Mouse (Mus musculus): Measurements from ENCODE around the gene Mccc2. TPM values are rescaled to one million over a fixed set of nuclear protein-coding genes. Genes with fewer than 3 reads are reported as not detected.

Gene Mccc2
- polyA plus RNA-seq, 1 experiment from 2014 or later: 9.5 TPM

DNA sequence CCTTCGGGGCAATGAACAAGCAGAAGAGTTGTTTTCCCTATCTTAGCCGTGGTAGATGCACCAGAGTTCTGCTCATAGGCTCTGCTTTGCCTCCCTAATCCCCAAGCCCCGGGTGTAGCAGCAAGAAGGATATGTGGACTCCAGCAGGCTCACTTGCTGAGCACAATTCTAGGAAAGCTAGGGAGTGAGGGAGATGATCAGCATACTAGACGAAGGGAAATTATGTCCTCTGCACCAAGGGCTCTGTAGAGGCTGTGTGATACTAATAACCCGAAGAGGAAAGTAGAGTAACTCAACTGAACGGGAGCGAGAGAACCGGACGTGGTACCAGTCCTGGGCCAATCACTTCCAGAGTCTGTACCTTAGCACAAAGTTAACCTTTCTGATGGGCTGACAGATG is 114.5 kb downstream of the Mccc2 start, which contains the start of gene Cartpt:
Cartpt (minus strand) TSS at position 127 of the 400 bp plus-strand sequence.
- WGBS (ENCODE audit: missing documents): 45% methylated on average over 9 of the region's 9 CpGs

DNA sequence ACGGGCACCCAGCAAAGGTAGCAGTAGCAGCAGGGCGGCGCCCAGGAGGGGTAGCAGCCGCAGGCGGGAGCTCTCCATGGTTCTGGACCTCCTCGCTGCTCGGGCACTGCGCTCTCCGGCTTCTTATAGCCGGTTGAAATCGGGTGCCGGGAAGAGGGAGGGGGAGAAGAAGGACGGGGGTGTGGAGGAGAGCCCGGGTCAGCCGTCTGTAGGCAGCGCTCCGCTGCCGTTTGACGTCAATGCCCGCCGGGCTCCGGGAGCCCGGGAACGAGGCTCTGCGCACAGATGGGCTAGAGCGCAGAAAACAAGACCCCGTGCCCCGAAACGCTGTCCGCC is 114.9 kb downstream of the Mccc2 start:
- no peaks in the 10 kb centered on the region for H3K36me3 ChIP-seq (ENCODE audit: inconsistent target)
- H3K4me3 ChIP-seq (ENCODE audit: inconsistent target): no peak overlapping the region
- H3K79me2 ChIP-seq (ENCODE audit: inconsistent target): no peaks in the 10 kb centered on the region
- no peak overlapping the region for H3K27ac ChIP-seq
- WGBS (ENCODE audit: missing documents): 6% methylated on average over 29 of the region's 30 CpGs

More for the DNA sequence above, 114.5 kb downstream of the Mccc2 start, which contains the start of gene Cartpt:
- Histone ChIP-seq H3K4me3 (ENCODE audit: inconsistent target) (no peak within 1 kb of the TSS), H3K27ac (no peak within 1 kb of the TSS), H3K36me3 (ENCODE audit: inconsistent target) (no peaks in the 10 kb centered on the region), H3K79me2 (ENCODE audit: inconsistent target) (no peaks in the 10 kb centered on the region)

DNA sequence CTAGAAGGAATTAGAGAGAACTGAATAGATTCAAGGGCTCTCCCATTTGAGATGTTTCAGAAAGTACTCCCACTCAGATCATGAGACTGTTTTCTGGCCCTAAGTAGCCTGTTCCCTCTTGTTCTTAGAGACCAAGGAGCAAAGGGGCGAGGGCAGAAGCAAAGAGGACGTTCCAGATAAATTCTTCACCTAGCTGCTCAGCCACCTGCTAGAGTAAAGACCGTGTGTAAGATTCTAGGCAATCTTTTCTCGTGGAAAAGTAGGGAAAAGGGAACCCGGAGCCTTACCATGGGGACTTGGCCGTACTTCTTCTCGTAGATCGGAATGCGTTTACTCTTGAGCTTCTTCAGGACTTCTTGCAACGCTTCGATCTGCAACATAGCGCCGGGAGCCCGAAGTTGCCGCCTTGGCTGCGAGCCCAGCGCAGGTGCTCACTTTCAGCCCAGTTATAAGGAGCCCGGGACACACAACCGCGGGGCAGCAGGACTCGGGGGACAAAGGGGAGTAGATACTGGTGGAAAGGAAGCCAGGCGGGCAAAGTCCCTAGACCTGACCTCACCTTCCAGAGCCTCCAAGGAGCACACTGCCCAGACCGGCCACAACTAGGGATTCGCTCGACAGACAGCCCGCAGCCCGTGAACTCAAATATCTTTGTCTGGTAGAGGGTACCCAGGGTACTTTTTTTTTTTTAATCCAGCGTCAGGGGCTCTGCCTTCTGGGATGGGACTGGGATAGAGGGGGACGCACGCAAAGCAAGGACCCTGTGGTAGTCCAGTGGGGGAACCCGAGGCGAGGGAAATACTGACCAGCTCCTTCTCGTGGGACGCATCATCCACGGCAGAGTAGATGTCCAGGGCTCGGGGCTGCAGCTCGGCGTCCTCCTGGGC is 115.5 kb downstream of the Mccc2 start:
- no peaks in the 10 kb centered on the region for H3K36me3 ChIP-seq (ENCODE audit: inconsistent target)
- no peaks in the 10 kb centered on the region for H3K79me2 ChIP-seq (ENCODE audit: inconsistent target)
- no peak overlapping the region for H3K4me3 ChIP-seq (ENCODE audit: inconsistent target)
- WGBS (ENCODE audit: missing documents): 13% methylated on average over 35 of the region's 38 CpGs
- no peak overlapping the region for H3K27ac ChIP-seq

DNA sequence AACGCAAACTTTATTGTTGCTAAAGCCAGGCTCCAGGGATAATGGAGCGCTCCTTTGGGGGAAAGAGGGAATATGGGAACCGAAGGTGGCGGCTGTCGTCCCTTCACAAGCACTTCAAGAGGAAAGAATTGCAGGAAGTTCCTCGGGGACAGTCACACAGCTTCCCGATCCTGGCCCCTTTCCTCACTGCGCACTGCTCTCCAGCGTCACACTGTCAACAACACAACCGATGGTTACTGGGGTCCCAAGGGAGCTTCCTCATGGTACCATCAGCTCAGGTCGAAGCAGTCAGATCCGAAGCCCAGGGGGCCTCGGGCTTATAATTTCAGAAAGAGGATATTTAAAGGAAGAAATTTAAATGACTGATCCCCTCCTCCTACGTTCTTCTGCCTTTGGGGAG is 116.6 kb downstream of the Mccc2 start:
- Histone ChIP-seq H3K36me3 (ENCODE audit: inconsistent target) (no peaks in the 10 kb centered on the region), H3K79me2 (ENCODE audit: inconsistent target) (no peaks in the 10 kb centered on the region), H3K4me3 (ENCODE audit: inconsistent target) (no peak overlapping the region), H3K27ac (no peak overlapping the region)
- 15% methylated on average over 14 of the region's 14 CpGs for WGBS (ENCODE audit: missing documents)

Other genes starting within 250 kb of the Mccc2 start
- not detected in 3 replicates for gene Cartpt, start 114.5 kb downstream of the Mccc2 start, polyA plus RNA-seq (2018)
- gene Bdp1, start 88.4 kb upstream of the Mccc2 start, polyA plus RNA-seq (2018): 9.3 to 14.3 TPM (median 13.0 TPM) in 3 replicates
- 2.5 to 4.7 TPM (median 4.1 TPM) in 3 replicates for gene Serf1, start 92.4 kb upstream of the Mccc2 start, polyA plus RNA-seq (2018)
- 17.2 to 68.0 TPM (median 31.3 TPM) in 3 replicates for gene Smn1, start 109.2 kb upstream of the Mccc2 start, polyA plus RNA-seq (2018)
- gene Naip2, start 186.5 kb upstream of the Mccc2 start, polyA plus RNA-seq (2018): 24.5 to 39.3 TPM (median 28.2 TPM) in 3 replicates
- 8.1 to 17.5 TPM (median 13.2 TPM) in 3 replicates for gene Naip5, start 230.7 kb upstream of the Mccc2 start, polyA plus RNA-seq (2018)

All from macrophage (primary cell).